Mouse (Mus musculus) ES-CJ7 (cell line): Measurements from ENCODE around the gene Ppp5c.
A peak's percentile ranks its signal among the peaks of the same experiment; 100 is the strongest.

Experiments
- DNase-seq: peaks from one replicate; pipeline ENCODE4 v3.0.0; 2011; ENCODE audit warnings: low read depth, low spot score

The Ppp5c gene

DNA sequence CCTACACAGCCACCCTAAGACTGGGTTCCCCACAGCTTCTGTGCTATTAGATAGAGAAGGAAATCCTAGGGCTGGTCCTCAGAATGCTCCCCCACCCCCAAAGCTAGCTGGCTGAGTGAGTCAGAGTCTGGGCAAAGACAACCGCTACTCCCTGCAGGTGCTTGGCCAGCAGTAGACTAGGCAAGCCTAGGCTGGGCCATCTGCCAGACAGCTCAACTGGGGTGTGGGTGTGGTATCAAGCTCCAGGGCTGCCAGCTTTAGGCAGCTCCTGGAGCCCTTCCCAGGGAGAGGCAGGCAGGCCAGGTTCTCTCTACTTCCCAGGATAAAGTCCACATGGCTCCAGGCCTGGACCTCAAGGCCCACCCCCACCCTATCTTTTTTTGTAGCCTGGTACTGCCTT is 10.7 kb downstream of the Ppp5c start:
- no peak for DNase-seq

DNA sequence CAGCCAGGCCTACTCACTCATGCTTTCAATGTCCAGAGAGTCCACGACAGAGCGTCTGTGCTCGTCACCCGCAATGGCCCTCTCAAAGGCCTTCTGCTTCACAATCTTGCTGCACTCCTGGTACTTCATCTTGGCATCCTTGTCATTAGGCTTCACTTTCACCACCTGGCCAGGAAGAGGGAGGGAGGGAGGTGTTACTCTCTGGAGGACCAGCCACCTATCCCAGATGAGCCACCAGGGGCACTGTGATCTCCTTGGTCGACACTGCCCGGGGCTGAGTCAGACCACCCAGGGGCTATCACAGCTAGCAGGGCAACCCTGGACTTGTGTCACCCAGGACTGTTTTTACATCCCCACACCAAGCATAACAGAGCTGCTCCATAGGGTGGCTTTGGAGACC is 12.3 kb downstream of the Ppp5c start:
- DNase-seq, result no peak

DNA sequence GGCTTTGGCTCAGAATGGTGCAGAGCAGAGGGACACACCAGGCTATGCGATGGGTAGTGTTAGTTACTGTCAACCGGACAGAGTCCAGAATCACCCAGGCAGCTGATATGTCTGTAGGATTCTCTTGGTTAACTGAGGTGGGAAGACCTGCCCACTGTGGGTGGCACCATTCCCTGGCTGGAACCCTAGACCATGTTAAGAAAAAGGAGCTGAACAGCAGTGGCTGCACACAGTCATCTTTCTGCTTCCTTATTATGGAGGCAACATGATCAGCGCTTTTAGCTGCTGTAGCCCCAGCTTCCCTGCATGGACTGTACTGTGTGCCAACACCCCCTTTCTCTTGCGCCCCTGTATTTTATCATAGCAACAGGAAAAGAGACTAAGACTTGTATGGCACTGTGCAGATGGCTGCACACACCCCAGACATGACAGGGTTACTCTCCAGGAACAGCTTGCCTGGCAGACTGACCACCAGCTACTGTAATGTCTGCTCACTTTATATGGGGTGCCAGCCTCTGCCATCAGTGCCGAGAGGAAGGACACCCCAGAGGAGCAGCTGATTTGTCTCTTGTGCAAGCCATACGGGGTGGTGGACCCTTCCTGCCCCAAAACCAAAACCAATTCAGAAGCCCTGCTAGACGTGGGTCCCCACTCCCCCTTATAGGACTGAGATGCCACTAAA is 15.7 kb downstream of the Ppp5c start:
- DNase-seq, result no peak

DNA sequence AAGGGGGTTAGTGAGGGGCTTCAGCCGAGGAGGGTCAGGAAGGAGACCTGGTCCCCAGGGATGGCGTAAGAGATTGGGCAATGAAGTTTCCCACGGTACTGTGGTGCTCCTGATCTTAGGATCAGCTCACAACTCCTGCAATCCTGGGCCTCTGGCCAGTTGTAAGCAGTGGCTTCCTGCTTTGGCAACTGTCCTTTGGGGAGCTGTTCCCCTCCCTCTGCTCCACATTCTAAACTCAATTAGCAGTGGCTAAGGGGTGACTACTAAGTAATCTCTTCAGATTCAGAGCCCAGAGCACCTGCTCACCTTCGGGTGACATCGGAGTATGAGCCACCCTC is 17.7 kb downstream of the Ppp5c start:
- no peak for DNase-seq

DNA sequence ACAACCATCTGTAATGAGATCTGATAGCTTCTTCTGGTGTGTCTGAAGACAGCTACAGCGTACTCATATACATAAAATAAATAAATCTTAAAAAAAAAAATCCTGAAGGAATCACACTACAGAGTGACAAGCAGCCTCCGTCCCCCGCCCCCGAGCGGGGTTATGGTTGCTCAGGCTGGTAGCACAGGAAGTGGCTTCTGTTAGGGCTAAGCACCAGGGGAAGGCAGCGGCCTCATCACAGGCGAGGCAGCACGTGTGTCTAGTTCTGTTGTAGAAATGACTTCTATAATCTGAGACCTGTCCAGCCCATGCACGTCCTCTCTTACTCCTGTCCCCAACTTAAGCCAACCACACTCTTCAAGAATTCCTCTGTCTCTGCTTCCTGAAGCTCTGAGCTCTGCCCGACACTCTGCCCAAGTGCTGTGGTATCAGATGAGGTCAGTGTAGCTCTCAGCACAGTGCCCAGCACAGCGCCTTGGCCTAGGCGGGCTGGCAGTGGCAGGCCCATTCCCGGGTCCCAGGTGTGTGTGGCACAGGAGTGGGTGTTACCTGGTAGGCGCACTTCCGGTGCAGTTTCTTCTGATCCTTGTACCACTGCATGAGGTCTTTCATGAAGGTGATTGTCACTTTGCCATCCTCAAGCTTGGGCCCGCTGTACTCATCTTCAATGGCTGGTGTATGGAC is 18.3 kb downstream of the Ppp5c start:
- no peak for DNase-seq

DNA sequence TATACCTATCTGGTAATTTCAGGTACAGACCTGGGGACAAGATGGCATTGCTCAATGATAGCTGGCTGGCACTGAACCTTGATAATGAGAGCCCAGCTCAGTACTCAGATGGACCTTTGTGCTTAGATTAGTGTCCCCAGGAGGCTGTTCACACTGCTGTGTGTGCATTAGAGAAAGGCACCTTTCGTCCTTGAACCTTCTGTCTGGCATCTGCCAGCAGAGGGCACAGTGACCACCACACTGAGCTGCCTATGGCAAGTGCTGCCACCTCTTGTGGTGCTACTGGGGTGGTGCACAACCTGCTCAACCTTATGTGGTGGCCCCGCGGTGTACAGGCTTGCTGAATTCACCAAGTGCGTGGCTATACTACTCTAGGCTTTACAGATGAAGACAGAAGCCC is 20.4 kb downstream of the Ppp5c start:
- DNase-seq, result no peak

DNA sequence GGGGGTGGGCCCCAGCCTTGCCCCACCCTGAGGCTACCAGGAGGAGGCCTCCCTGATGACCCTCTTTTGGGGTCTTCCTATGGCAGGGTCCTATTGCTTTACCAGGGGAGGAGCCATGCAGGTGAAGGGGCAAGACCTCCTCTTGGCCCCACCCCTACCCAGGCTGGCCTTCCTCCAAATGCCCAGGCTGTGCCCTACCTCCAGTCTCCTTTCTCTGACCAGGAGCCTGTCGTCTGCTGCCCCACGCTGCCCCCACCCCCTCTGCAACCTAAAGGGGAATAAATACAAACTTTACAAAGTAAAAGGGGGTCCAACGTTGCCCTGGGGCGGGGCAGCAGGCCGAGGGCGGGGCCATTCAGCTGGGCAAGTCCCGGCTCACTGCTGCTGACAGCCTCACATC is 23.0 kb downstream of the Ppp5c start:
- no peak for DNase-seq

DNA sequence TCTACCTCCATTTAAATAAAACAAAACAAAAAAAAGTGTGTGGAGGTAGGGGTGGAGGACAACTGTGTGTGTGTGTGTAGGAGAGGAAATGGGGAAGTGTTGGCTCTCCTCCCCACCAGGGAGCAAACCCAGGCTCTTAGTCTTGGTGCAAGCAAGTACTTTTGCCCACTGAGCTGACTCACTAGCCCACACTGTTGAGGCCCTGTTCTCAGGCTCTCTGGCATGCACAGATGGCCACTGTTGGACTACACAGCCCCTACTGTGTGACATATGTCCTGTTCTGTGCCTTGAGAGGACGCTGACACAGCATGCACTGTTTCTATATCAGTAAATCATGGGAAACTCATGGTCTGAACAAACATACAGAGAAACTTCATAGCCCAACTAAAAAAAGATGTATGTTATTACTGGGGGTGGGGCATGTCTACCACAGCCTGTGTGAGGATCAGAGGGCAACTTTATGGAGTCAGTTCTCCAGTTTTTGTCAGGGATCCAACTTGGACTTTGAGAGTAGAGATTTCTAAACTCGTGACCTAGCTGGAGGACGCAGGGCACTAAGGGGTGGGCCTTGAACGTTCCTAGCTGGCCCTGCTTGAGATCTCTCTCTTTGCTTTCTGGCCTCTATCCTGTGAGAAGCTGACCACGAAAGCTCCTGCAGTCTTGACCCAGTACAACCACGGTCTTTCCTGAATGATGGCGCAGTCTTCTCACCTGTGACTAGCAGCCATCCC is 24.3 kb downstream of the Ppp5c start:
- DNase-seq, result no peak

DNA sequence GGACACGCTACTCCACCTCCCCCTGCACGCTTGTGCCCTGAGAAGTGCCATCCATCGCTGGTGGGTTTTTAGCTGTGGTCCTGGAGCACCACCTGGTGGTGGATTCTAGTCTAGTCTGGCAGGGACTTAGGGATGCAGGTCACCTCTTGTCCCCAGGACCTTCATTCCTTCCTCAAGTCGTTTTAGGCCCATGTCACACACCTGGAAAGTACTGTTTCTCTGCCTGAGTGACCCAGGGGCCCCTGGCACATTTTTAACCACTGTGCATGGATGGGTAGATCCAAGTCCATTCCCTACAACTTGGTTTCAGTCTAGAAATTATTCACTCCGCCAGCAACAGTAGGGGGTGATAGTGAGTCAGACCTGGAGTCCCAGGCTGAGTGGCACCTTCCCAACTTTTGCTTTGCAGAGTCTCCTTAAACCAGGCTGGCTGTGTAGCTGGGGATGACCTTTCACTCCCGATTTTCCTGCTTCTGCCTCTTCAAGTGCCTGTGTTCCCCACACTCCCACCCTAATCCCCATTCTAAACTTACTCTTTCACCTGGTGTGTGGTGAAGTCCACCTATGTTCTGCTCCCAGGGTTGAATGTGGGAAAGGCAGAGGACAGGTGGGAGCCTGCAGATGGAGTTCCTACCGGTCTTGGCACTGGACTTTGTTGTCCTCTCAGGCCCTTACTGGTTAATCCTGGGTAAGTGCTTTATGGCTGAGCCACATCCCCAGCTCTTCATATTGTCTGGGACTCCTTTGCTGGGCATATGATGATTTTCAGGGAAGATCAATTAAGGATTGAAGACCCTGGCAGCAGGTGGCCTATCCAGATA is 25.1 kb downstream of the Ppp5c start:
- peak; percentile 77 for DNase-seq

DNA sequence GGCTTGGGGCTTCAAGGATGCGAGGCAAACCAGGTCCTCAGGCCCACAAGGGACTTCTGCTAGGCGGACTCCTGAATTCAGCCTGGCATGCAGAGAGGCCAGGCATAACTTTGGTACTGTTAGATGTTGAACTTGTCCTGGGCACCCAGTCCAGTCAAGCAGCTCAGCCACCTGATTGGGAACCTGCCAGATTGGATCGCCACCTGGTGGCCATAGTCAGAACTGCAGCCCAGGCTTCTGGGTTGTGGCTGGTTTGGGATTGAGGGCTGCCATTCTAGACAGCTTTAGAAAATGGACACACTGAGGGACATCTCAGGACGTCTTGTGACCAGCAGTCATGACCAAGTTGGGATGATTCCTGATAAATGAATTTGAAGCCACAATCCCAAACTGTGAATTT is 28.1 kb downstream of the Ppp5c start:
- peak; percentile 69 for DNase-seq

DNA sequence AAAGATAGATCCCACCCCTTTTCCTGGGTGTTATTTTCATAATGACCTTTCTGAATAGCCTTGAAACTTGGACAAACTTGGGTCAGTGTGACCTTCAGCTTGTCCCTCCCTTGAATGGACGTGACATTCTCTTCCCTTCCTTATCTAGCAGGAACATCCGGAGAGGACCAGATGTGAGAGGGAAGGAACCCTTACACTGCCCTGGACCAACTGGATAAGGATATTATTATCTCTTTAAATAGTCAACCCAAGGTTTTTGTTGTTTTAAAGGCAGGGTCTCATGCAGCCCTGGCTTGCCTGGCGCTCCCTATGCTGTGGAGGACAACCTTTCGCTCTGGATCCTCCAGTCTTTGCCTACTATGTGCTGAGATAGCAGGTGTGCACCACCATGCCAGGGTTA is 28.5 kb downstream of the Ppp5c start:
- DNase-seq, result no peak

DNA sequence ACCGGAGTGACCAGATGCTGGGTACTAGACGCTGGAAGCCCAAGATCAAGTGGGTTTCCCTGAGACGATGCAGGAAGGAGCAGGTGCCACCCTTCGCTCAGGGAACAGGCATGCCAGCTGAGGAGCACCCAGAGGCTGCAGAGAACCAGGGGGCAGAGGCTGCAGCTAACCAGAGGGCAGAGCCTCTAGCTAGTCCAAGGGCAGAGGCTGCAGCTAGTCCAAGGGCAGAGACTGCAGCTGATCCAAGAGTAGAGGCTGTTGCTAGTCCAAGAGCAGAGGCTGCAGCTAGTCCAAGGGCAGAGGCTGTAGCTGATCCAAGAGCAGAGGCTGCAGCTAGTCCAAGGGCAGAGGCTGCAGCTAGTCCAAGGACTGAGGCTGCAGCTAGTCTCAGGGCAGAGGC is 32.4 kb downstream of the Ppp5c start:
- no peak for DNase-seq

DNA sequence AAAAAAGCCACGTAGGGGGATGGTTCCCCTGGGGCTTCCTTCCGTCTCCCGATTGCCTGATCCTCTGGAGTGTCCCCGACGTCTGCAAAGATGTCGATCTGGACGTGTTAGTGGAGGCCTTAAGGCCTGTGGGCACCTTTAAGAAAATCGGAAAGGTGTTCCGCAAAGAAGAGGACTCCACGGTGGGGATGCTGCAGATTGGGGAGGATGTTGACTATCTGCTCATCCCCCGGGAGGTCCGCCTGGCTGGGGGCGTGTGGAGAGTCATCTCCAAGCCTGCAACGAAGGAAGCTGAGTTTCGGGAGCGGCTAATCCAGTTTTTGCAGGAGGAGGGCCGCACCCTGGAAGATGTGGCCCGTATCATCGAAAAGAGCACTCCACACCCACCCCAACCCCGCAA is 33.3 kb downstream of the Ppp5c start:
- no peak for DNase-seq

DNA sequence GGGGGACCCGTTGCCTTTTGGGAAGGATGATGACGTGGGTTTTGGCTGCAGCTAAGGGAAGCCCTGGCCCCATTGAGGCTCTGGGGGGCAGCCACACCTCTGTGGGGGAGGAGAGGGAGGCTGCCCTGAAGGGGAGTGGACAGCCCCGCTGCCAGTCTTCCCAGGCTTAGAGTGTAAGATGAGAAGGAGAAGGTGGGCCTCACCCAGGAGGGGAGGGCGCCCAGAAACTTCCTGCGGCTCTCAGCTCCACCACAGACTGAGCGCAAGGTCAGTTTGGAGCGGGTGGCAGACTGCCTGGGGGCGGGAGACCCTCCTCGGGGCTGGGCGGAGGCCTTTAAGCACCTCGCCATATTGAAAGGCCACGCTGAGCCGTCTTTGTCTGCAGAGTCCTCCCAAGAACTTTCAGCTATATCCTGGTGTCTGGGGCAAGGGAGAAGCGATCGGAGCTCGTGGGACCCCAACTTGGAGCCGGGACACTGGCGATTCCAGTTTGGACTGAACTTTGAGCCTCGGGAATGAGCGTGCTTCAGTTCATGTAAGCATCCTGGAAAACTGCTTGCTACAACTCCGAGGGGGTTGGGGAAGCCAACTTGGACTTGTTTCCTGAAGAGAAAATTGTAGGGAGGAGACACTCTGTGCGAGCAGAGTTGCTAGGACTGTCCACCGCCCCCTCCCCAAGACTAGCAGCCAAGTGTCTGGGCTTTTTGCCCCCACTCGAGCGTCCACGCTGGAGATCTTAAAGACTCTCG is 33.9 kb downstream of the Ppp5c start:
- peak; percentile 84 for DNase-seq

DNA sequence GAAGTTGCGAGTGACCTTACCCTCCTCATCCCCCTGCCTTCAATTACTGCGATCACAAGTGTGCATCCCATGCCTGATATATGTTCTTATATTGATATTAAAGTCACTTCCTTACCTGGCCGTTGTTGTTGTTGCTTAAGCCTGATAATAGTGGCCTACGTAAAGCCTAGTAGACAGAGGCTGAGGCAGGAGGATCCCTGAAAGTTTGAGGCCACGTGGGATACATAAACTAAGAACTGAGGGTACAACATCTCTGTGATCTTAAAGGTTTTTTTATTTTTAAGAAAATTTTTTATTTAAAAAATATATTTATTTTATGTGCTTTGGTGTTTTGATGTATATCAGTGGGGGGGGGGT is 35.3 kb downstream of the Ppp5c start, which contains the start of gene Ccdc8:
Ccdc8 (plus strand) TSS at position 258 of the 357 bp plus-strand sequence.
- no peak for DNase-seq

DNA sequence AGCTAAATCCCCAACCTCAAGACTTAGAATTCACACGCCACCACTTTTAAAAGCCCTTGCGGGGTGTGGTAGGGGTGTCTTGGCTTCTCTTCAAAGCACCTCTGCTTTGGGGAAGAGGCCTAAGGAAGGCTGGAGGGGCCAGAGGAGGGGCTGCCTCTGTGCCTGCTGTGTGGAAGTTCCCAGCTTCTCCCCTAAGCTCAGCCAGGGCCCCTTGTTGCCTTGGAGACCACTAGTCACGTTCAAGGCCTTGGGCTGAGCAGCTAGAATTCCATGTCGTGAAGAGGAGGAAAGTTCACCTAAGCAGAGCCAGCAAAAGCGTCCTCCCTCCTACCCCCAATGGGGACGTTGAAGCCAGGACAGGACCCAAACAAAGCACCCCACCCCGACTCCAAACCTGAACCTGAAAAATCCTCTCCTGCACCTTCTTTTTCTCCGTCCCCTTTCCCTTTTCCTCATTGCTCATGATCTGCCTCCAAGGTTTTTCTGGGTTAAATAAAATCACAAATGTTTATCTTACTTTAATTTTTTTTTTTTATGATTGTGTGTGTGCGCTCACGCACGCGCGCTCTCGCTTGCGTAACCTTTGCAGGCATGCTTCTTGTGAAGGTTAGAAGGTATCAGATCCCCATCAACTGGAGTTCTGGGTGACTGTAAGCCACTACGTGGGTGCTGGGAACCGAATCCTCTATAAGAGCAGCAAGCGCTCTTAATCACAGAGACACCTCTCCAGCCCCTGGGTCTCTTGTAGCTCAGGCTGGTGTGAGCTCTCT is 35.9 kb downstream of the Ppp5c start:
- peak; percentile 36 for DNase-seq

DNA sequence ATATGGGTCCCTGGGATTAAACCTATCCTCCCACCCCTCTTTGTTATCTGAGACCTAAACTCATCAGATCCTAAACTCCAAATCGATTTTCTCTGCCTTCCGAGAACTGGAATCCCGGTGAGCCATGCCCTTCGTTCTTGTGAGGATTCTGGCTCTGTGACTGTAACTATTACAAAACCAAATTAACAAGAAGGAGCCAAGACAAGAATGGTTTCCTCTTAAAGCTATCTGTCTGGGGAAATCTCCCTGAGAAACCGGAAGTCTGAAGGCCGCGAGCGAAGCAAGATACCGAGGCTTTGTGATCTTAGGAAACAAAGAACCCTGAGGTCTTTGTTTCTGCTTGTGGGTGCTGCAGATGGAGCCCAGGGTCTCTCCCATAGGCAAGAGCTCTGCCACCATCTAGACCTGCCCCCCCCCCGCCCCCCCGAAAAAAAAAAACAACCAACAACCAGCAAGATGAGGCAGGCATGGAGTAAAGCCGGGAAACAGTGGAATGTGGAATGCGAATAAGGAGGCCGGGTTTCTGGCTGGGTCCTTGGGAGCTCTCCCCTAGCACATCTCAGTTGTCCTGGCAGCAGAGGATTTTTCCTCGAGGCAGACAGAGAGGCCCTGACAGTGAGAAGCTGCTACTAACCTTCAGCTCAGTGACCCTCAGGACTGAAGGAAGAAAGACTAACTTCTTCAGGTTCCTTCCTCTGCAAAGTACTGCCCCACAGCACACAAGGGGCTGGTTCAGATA is 37.5 kb downstream of the Ppp5c start:
- no peak for DNase-seq

DNA sequence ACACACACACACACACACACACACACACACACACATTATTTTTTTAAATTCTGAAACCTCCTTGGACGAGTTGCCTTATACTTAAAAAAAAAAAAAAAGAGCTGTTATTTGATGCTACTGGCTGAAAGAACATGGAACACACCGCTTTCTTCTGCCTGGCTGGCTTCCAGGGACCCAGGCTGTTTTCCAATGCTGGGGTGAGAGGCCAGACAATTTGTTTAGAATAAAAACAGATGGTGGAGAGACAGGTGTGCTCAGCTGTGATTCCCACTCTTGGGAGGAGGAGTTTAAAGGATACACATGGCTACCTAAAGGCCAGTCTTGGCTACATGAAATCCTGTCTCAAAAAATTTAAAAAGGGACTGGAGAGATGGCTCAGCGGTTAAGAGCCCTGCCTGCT is 39.3 kb downstream of the Ppp5c start:
- DNase-seq, result no peak

DNA sequence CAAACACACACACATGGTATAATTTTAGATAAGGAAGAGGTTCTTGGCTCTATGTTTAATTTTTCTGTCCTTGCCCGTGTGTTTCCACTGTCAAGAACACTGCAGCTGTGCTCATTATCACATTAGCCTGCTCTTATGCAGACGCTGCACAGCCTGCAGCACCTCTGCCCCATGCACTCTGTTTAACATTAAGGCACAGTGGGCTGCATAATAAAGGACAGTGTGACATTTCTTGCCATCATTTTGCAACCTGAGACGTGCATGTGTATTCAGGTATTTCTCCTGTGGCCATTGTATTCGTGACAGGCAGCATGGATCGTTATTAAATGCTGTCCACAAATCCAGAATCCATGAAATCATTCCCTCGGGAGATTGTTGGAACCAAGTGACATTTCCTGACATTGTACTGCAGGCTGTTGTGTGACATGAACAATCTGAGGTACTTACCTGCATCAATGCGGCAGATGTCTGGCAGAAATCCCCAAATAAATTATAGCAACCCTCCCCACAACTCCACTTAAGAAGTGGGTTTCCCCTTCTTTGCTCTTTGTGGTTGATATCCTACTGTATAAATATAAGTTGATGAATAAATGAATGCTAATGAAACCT is 40.1 kb downstream of the Ppp5c start:
- no peak for DNase-seq
